Mouse (Mus musculus): ENCODE measurements around the gene Gas8. TPM values are rescaled to one million over a fixed set of nuclear protein-coding genes. Genes with fewer than 3 reads are reported as not detected.
"Not testable (repeated sequence)": the region's sequence is repeated elsewhere in the genome, so short reads cannot be mapped to it uniquely, and the experiment has no call there.

Gas8 gene
- 10 to 100 TPM; 31.7 to 31.8 TPM for total RNA-seq (2021)
- long read RNA-seq, experiment 1, transcript Gas8-201 (11 exons, 1,681 nt) = major isoform, 13 of 23 reads
- long read RNA-seq, experiment 1, partial matches to known transcripts = 3 of 23 reads
- long read RNA-seq, experiment 1, other reads (novel, unspliced or antisense) = 5 of 23 reads
- long read RNA-seq, experiment 2, transcript Gas8-201 (11 exons, 1,681 nt) = major isoform, 19 of 39 reads
- long read RNA-seq, experiment 2, partial matches to known transcripts = 6 of 39 reads
- long read RNA-seq, experiment 2, other reads (novel, unspliced or antisense) = 12 of 39 reads

GRCm38 (mm10) chr8:123518667-123519066 lies at the start of gene Gas8:
Gas8 (plus strand) TSS chr8:123518834.
- peak; percentile 86 to 93 for DNase-seq (ENCODE audit: low spot score in 2 of 2)

GRCm38 (mm10) chr8:123472991-123473390 lies 45.6 kb upstream of the Gas8 start:
- not testable (repeated sequence) for DNase-seq (ENCODE audit: low spot score in 2 of 2)

GRCm38 (mm10) chr8:123474549-123474948 lies 44.1 kb upstream of the Gas8 start:
- DNase-seq (ENCODE audit: low spot score in 2 of 2) = not testable (repeated sequence)

GRCm38 (mm10) chr8:123476911-123477736 lies 41.5 kb upstream of the Gas8 start:
- DNase-seq (ENCODE audit: low spot score in 2 of 2) = no peak

- peak; percentile 92 to 94 for DNase-seq (ENCODE audit: low spot score in 2 of 2)
Observed at GRCm38 (mm10) chr8:123477737-123478258, 40.8 kb upstream of the Gas8 start, which contains the start of gene Afg3l1. Afg3l1 (plus strand) TSS chr8:123477903.

- peak in 1 of 2 experiments; percentile 17 for DNase-seq (ENCODE audit: low spot score in 2 of 2)
Observed at GRCm38 (mm10) chr8:123478456-123479218, 40.0 kb upstream of the Gas8 start.

- DNase-seq (ENCODE audit: low spot score in 2 of 2) = no peak
Observed at GRCm38 (mm10) chr8:123482627-123483026, 36.0 kb upstream of the Gas8 start.

GRCm38 (mm10) chr8:123491280-123492075 lies 27.2 kb upstream of the Gas8 start:
- DNase-seq (ENCODE audit: low spot score in 2 of 2) = no peak

- no peak for DNase-seq (ENCODE audit: low spot score in 2 of 2)
Observed at GRCm38 (mm10) chr8:123492898-123493297, 25.7 kb upstream of the Gas8 start.

GRCm38 (mm10) chr8:123497699-123498098 lies 20.9 kb upstream of the Gas8 start:
- no peak for DNase-seq (ENCODE audit: low spot score in 2 of 2)

- DNase-seq (ENCODE audit: low spot score in 2 of 2) = peak; percentile 32 to 44
Observed at GRCm38 (mm10) chr8:123498963-123499362, 19.7 kb upstream of the Gas8 start.

- no peak for DNase-seq (ENCODE audit: low spot score in 2 of 2)
Observed at GRCm38 (mm10) chr8:123499556-123499955, 19.1 kb upstream of the Gas8 start.

- no peak for DNase-seq (ENCODE audit: low spot score in 2 of 2)
Observed at GRCm38 (mm10) chr8:123502192-123502591, 16.4 kb upstream of the Gas8 start.

GRCm38 (mm10) chr8:123503801-123504467 lies 14.7 kb upstream of the Gas8 start:
- DNase-seq (ENCODE audit: low spot score in 2 of 2) = no peak

- no peak for DNase-seq (ENCODE audit: low spot score in 2 of 2)
Observed at GRCm38 (mm10) chr8:123504591-123505195, 13.9 kb upstream of the Gas8 start.

GRCm38 (mm10) chr8:123505267-123505666 lies 13.4 kb upstream of the Gas8 start:
- DNase-seq (ENCODE audit: low spot score in 2 of 2) = no peak

GRCm38 (mm10) chr8:123505695-123506094 lies 12.9 kb upstream of the Gas8 start:
- DNase-seq (ENCODE audit: low spot score in 2 of 2) = no peak

GRCm38 (mm10) chr8:123507153-123507552 lies 11.5 kb upstream of the Gas8 start:
- DNase-seq (ENCODE audit: low spot score in 2 of 2) = no peak

- DNase-seq (ENCODE audit: low spot score in 2 of 2) = no peak
Observed at GRCm38 (mm10) chr8:123510819-123511218, 7.8 kb upstream of the Gas8 start.
